41 mouse cellular contexts compared by ENCODE assay signal in genomic region chr7:86321323-86321722, GRCm38 (mm10). TPM values are rescaled to one million over a fixed set of nuclear protein-coding genes. Genes with fewer than 3 reads are reported as not detected.
"Had no signal": no experiment of that assay in that cellular context is flagged by ENCODE, and none has a peak within 500 bp of the region (broad histone marks: within the 10 kb centered on the region; RNA-seq: fewer than 3 reads in every experiment).

No protein-coding gene starts in this region.

- DNase-seq: gastrocnemius, postnatal 14 days; gastrocnemius, postnatal 36 days; heart, adult 11 months; heart, adult 2 months; heart, postnatal 14 days; heart, postnatal 36 days; kidney, adult 11 months; kidney, adult 2 months; kidney, adult 9 months; kidney, postnatal 14 days; kidney, postnatal 36 days; layer of hippocampus, adult 9-11 months; layer of hippocampus, postnatal 36 days; left cerebral cortex, postnatal 4 days had no signal

- H3K4me1 ChIP-seq: heart, embryonic 13.5 days; heart, embryonic 15.5 days; hindbrain, embryonic 12.5 days; intestine, embryonic 15.5 days; kidney, embryonic 15.5 days; limb, embryonic 13.5 days; limb, embryonic 15.5 days; liver, embryonic 12.5 days had no signal

- H3K9me3 ChIP-seq: heart, embryonic 13.5 days; heart, embryonic 15.5 days; hindbrain, embryonic 12.5 days; intestine, embryonic 15.5 days; kidney, embryonic 15.5 days; limb, embryonic 13.5 days; limb, embryonic 15.5 days; liver, embryonic 12.5 days had no signal

- H3K27ac ChIP-seq: heart, adult 2 months; heart, embryonic 13.5 days; heart, embryonic 15.5 days; hindbrain, embryonic 12.5 days; intestine, embryonic 15.5 days; kidney, embryonic 15.5 days; kidney, postnatal 0 days; limb, embryonic 13.5 days; limb, embryonic 15.5 days; liver, embryonic 12.5 days; liver, embryonic 14.5 days had no signal

- H3K36me3 ChIP-seq: heart, embryonic 13.5 days; heart, embryonic 15.5 days; hindbrain, embryonic 12.5 days; intestine, embryonic 15.5 days; kidney, embryonic 15.5 days; limb, embryonic 13.5 days; limb, embryonic 15.5 days; liver, embryonic 12.5 days had no signal

- H3K27me3 ChIP-seq: heart, embryonic 13.5 days; heart, embryonic 15.5 days; hindbrain, embryonic 12.5 days; intestine, embryonic 15.5 days; kidney, embryonic 15.5 days; limb, embryonic 13.5 days; limb, embryonic 15.5 days; liver, embryonic 12.5 days had no signal

- H3K4me2 ChIP-seq: heart, embryonic 11.5 days; heart, embryonic 13.5 days; heart, embryonic 15.5 days; hindbrain, embryonic 12.5 days; intestine, embryonic 15.5 days; kidney, embryonic 15.5 days; limb, embryonic 13.5 days; limb, embryonic 15.5 days; liver, embryonic 12.5 days had no signal

- H3K9ac ChIP-seq: heart, embryonic 13.5 days; heart, embryonic 15.5 days; hindbrain, embryonic 12.5 days; intestine, embryonic 15.5 days; kidney, embryonic 15.5 days; limb, embryonic 13.5 days; limb, embryonic 15.5 days; liver, embryonic 12.5 days; liver, embryonic 14.5 days had no signal

- H3K4me3 ChIP-seq: heart, adult 2 months; heart, embryonic 13.5 days; heart, embryonic 15.5 days; hindbrain, embryonic 12.5 days; intestine, embryonic 15.5 days; kidney, embryonic 15.5 days; limb, embryonic 13.5 days; limb, embryonic 15.5 days; liver, embryonic 12.5 days had no signal

- ATAC-seq: inflammation-experienced regulatory T-cells, adult 6 months; intestine, embryonic 15.5 days; liver, embryonic 12.5 days had no signal

RNA-seq across cellular contexts. Expression of gene Olfr308, which starts 4.1 kb away (rescaled TPM):
- total RNA-seq: gastrocnemius, adult 18-20 months; gastrocnemius, adult 8-10 months; gastrocnemius, postnatal 14 days; gastrocnemius, postnatal 36 days; heart, adult 2 months; heart, postnatal 14 days; heart, postnatal 36 days; layer of hippocampus, adult 18-20 months; layer of hippocampus, adult 8-10 months; layer of hippocampus, postnatal 14 days; layer of hippocampus, postnatal 36 days; left cerebral cortex, adult 18-20 months; left cerebral cortex, adult 8-10 months; left cerebral cortex, postnatal 10 days; left cerebral cortex, postnatal 25 days; left cerebral cortex, postnatal 4 days; liver, adult 2 months had no signal
- polyA plus RNA-seq: gonadal fat pad, adult 2 months; heart, adult 2 months; heart, embryonic 11.5 days; heart, embryonic 13.5 days; heart, embryonic 15.5 days; heart, postnatal 0 days; hindbrain, embryonic 12.5 days; inflammation-experienced regulatory T-cells, adult 6 months; intestine, embryonic 15.5 days; kidney, adult 2 months; kidney, embryonic 15.5 days; kidney, postnatal 0 days; large intestine, adult 2 months; limb, embryonic 11.5 days; limb, embryonic 13.5 days; limb, embryonic 15.5 days; liver, adult 2 months; liver, embryonic 12.5 days; liver, embryonic 14.5 days; liver, embryonic 16.5 days had no signal

RNA-seq across cellular contexts. Expression of gene Olfr309, which starts 7.8 kb away (rescaled TPM):
- total RNA-seq: gastrocnemius, adult 18-20 months; gastrocnemius, adult 8-10 months; gastrocnemius, postnatal 14 days; gastrocnemius, postnatal 36 days; heart, adult 2 months; heart, postnatal 14 days; heart, postnatal 36 days; layer of hippocampus, adult 18-20 months; layer of hippocampus, adult 8-10 months; layer of hippocampus, postnatal 14 days; layer of hippocampus, postnatal 36 days; left cerebral cortex, adult 18-20 months; left cerebral cortex, adult 8-10 months; left cerebral cortex, postnatal 10 days; left cerebral cortex, postnatal 25 days; left cerebral cortex, postnatal 4 days; liver, adult 2 months had no signal
- polyA plus RNA-seq: gonadal fat pad, adult 2 months; heart, adult 2 months; heart, embryonic 11.5 days; heart, embryonic 13.5 days; heart, embryonic 15.5 days; heart, postnatal 0 days; hindbrain, embryonic 12.5 days; inflammation-experienced regulatory T-cells, adult 6 months; intestine, embryonic 15.5 days; kidney, adult 2 months; kidney, embryonic 15.5 days; kidney, postnatal 0 days; large intestine, adult 2 months; limb, embryonic 11.5 days; limb, embryonic 13.5 days; limb, embryonic 15.5 days; liver, adult 2 months; liver, embryonic 12.5 days; liver, embryonic 14.5 days; liver, embryonic 16.5 days had no signal

RNA-seq across cellular contexts. Expression of gene Olfr307, which starts 16.1 kb away (rescaled TPM):
- total RNA-seq: gastrocnemius, adult 18-20 months; gastrocnemius, adult 8-10 months; gastrocnemius, postnatal 14 days; gastrocnemius, postnatal 36 days; heart, adult 2 months; heart, postnatal 14 days; heart, postnatal 36 days; layer of hippocampus, adult 18-20 months; layer of hippocampus, adult 8-10 months; layer of hippocampus, postnatal 14 days; layer of hippocampus, postnatal 36 days; left cerebral cortex, adult 18-20 months; left cerebral cortex, adult 8-10 months; left cerebral cortex, postnatal 10 days; left cerebral cortex, postnatal 25 days; left cerebral cortex, postnatal 4 days; liver, adult 2 months had no signal
- polyA plus RNA-seq: gonadal fat pad, adult 2 months; heart, adult 2 months; heart, embryonic 11.5 days; heart, embryonic 13.5 days; heart, embryonic 15.5 days; heart, postnatal 0 days; hindbrain, embryonic 12.5 days; intestine, embryonic 15.5 days; kidney, adult 2 months; kidney, embryonic 15.5 days; kidney, postnatal 0 days; large intestine, adult 2 months; limb, embryonic 11.5 days; limb, embryonic 13.5 days; limb, embryonic 15.5 days; liver, adult 2 months; liver, embryonic 12.5 days; liver, embryonic 14.5 days; liver, embryonic 16.5 days had no signal

RNA-seq across cellular contexts. Expression of gene Olfr310, which starts 44.4 kb away (rescaled TPM):
- total RNA-seq: gastrocnemius, adult 18-20 months; gastrocnemius, adult 8-10 months; gastrocnemius, postnatal 14 days; gastrocnemius, postnatal 36 days; heart, adult 2 months; heart, postnatal 14 days; heart, postnatal 36 days; layer of hippocampus, adult 18-20 months; layer of hippocampus, adult 8-10 months; layer of hippocampus, postnatal 14 days; layer of hippocampus, postnatal 36 days; left cerebral cortex, adult 18-20 months; left cerebral cortex, adult 8-10 months; left cerebral cortex, postnatal 10 days; left cerebral cortex, postnatal 25 days; left cerebral cortex, postnatal 4 days; liver, adult 2 months had no signal
- polyA plus RNA-seq: gonadal fat pad, adult 2 months; heart, adult 2 months; heart, embryonic 11.5 days; heart, embryonic 13.5 days; heart, embryonic 15.5 days; heart, postnatal 0 days; hindbrain, embryonic 12.5 days; inflammation-experienced regulatory T-cells, adult 6 months; intestine, embryonic 15.5 days; kidney, adult 2 months; kidney, embryonic 15.5 days; kidney, postnatal 0 days; large intestine, adult 2 months; limb, embryonic 11.5 days; limb, embryonic 13.5 days; limb, embryonic 15.5 days; liver, adult 2 months; liver, embryonic 12.5 days; liver, embryonic 14.5 days; liver, embryonic 16.5 days had no signal

RNA-seq across cellular contexts. Expression of gene Olfr305, which starts 45.4 kb away (rescaled TPM):
- total RNA-seq: gastrocnemius, adult 18-20 months; gastrocnemius, adult 8-10 months; gastrocnemius, postnatal 14 days; gastrocnemius, postnatal 36 days; heart, adult 2 months; heart, postnatal 14 days; heart, postnatal 36 days; layer of hippocampus, adult 18-20 months; layer of hippocampus, adult 8-10 months; layer of hippocampus, postnatal 14 days; layer of hippocampus, postnatal 36 days; left cerebral cortex, adult 18-20 months; left cerebral cortex, adult 8-10 months; left cerebral cortex, postnatal 10 days; left cerebral cortex, postnatal 25 days; left cerebral cortex, postnatal 4 days; liver, adult 2 months had no signal
- polyA plus RNA-seq: gonadal fat pad, adult 2 months; heart, adult 2 months; heart, embryonic 11.5 days; heart, embryonic 13.5 days; heart, embryonic 15.5 days; heart, postnatal 0 days; hindbrain, embryonic 12.5 days; inflammation-experienced regulatory T-cells, adult 6 months; intestine, embryonic 15.5 days; kidney, adult 2 months; kidney, embryonic 15.5 days; kidney, postnatal 0 days; large intestine, adult 2 months; limb, embryonic 11.5 days; limb, embryonic 13.5 days; limb, embryonic 15.5 days; liver, adult 2 months; liver, embryonic 12.5 days; liver, embryonic 14.5 days; liver, embryonic 16.5 days had no signal
